Mouse (Mus musculus) kidney, embryonic 14.5 days (tissue): Measurements from ENCODE around the gene 4930426L09Rik. TPM values are rescaled to one million over a fixed set of nuclear protein-coding genes. Genes with fewer than 3 reads are reported as not detected.

Source experiments
- ATAC-seq: fragments of 200-750 bp; cut with Nextera tagmentation; 2 replicates; pipeline ENCODE4 v1.8.0; 2017; ENCODE audit warnings: moderate number of reproducible peaks, mild to moderate bottlenecking, moderate TSS enrichment, moderate library complexity; ENCODE audit not compliant: low FRiP score, low TSS enrichment
- H3K27ac ChIP-seq: fragments of 300-500 bp; sonication (generic); 2 replicates; pipeline ENCODE4 v1.5.1; 2014; ENCODE audit warnings: low read depth, mild to moderate bottlenecking, low read length, moderate library complexity, mixed read lengths
- H3K27me3 ChIP-seq: fragments of 300-500 bp; sonication (generic); 2 replicates; pipeline ENCODE4 v1.6.1; 2014; ENCODE audit warnings: mild to moderate bottlenecking, low read length; ENCODE audit not compliant: control insufficient read depth, insufficient read depth
- H3K36me3 ChIP-seq: fragments of 300-500 bp; sonication (generic); 2 replicates; pipeline ENCODE4 v1.6.1; 2014; ENCODE audit warnings: low read length, mixed read lengths; ENCODE audit not compliant: control insufficient read depth, insufficient read depth
- H3K4me1 ChIP-seq: fragments of 300-500 bp; sonication (generic); 2 replicates; pipeline ENCODE4 v1.6.1; 2014; ENCODE audit warnings: low read length, mixed read lengths; ENCODE audit not compliant: control insufficient read depth, insufficient read depth
- H3K4me2 ChIP-seq: fragments of 300-500 bp; sonication (generic); replicated peaks from 2 replicates; pipeline ENCODE4 v1.6.1; 2014; ENCODE audit warnings: low read depth, mild to moderate bottlenecking, low read length
- H3K4me3 ChIP-seq: fragments of 300-500 bp; sonication (generic); 2 replicates; pipeline ENCODE4 v1.5.1; 2014; ENCODE audit warnings: mild to moderate bottlenecking, low read length
- H3K9ac ChIP-seq: fragments of 300-500 bp; sonication (generic); 2 replicates; pipeline ENCODE4 v1.6.1; 2014; ENCODE audit warnings: low read depth, mild to moderate bottlenecking, low read length, moderate library complexity
- H3K9me3 ChIP-seq: fragments of 300-500 bp; sonication (generic); 2 replicates; pipeline ENCODE4 v1.6.1; 2016; ENCODE audit warnings: low read length; ENCODE audit not compliant: control insufficient read depth
- WGBS: fragments of 180-500 bp; shearing (Covaris S2); extraction: QIAGEN DNeasy Blood & Tissue Kit; methylation state at CpG from one replicate; pipeline ENCODE4 v1.1.7; 2014; 5-methylcytosine and 5-hydroxymethylcytosine counted together
- polyA plus RNA-seq: library from polyadenylated mRNA; unstranded; fragments of >200 nt; fragmentation: Nextera tagmentation; extraction: Ambion mirVana; gene quantifications from 2 replicates; pipeline ENCODE4 v1.2.1, GENCODE M21; 2014

The 4930426L09Rik gene
- 0.21 and 0.47 TPM in 2 replicates for polyA plus RNA-seq

DNA sequence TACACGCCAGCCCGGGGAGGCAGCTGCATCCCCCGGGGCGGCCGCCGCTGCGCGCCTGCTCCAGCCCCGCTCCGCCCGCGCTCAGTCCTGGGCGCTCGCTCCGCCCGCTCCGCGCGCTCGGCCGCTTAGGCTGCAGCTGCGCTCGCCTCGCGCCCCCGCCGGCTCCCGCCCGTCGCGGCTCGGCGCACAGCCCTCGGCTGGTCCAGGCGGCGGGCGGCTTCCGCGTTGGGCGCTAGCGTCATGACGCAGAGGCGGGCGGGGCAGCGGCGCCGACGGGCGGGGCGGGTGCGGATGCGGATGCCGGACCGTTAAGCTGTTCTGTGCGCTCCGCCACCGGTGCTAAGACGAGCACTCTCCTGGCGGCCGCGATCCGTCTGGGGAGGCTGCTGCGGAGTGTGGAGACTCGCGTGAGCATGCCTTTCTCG lies at the start of gene 4930426L09Rik, which contains the start of gene Pip4k2a:
4930426L09Rik (plus strand) TSS at position 290 of the 425 bp plus-strand sequence.
Pip4k2a (minus strand) TSS at position 73 of the 425 bp plus-strand sequence.
- Histone ChIP-seq H3K27ac (peak within 1 kb of the TSS; percentile 88), H3K27me3 (no peaks in the 10 kb centered on the region), H3K4me3 (peak within 1 kb of the TSS; percentile 83), H3K4me1 (peaks cover 16% of the 10 kb centered on the region; the same call in 1 of the 2 replicates), H3K4me2 (peak within 1 kb of the TSS; percentile 90), H3K36me3 (no peaks in the 10 kb centered on the region), H3K9ac (peak within 1 kb of the TSS; percentile 69), H3K9me3 (no peaks in the 10 kb centered on the region)
- under 1% methylated on average over 59 of the region's 66 CpGs for WGBS
- ATAC-seq, result peak; percentile 98

DNA sequence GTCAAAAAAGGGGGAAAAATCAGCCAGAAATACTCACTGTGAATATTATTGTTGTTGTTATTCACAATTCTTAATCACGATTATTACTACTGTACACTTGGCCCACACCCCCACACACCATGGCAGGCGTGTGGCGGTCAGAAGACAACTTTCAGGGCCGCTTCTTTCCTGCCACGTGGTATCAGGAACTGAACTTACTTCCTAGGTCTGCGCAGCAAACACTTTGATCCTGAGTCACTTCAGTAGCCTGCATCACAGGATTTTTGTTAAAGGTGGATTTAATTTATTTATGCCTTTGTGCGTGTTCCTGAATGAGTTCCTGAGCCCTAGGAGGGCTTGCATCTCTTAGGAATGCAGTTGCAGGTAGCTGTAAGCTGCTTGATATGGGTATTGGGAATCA lies 49.4 kb upstream of the 4930426L09Rik start:
- ATAC-seq, result no peak
- no peaks in the 10 kb centered on the region for H3K27me3 ChIP-seq
- WGBS, result 72% methylated on average over 7 of the region's 7 CpGs

GRCm38 (mm10) chr2:18950758-18951157 lies 47.4 kb upstream of the 4930426L09Rik start:
- Histone ChIP-seq H3K4me1 (peaks cover 22% of the 10 kb centered on the region), H3K4me3 (no peak overlapping the region), H3K4me2 (no peak overlapping the region), H3K36me3 (no peaks in the 10 kb centered on the region), H3K27ac (no peak overlapping the region), H3K9ac (no peak overlapping the region), H3K9me3 (no peaks in the 10 kb centered on the region), H3K27me3 (no peaks in the 10 kb centered on the region)
- WGBS, result 70% methylated on average over 2 of the region's 2 CpGs
- ATAC-seq, result no peak

More for the DNA sequence above, 49.4 kb upstream of the 4930426L09Rik start:
- Histone ChIP-seq H3K9me3 (no peaks in the 10 kb centered on the region), H3K4me3 (no peak overlapping the region), H3K27ac (no peak overlapping the region), H3K4me1 (peaks cover 19% of the 10 kb centered on the region), H3K4me2 (no peak overlapping the region), H3K9ac (no peak overlapping the region), H3K36me3 (no peaks in the 10 kb centered on the region)

GRCm38 (mm10) chr2:18952102-18952673 lies 46.0 kb upstream of the 4930426L09Rik start:
- 32% methylated on average over 7 of the region's 7 CpGs for WGBS

DNA sequence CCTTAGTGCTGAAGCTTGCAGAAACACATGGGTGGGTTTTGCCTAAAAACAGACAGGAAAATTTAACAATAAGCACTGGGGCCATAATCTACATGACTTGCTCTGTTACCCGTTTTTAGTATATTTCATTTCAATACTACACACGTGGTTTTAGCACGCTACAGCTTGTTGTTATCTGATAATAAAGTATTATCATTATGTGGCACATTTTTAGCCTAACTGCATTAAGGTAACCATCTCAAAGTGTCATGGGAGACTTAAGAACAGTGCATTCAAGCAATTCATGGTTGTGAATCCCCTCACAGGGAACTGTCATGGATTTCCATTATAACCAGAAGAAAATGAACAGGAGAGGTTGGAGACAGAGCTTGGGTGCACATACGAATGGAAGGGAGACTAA lies 43.7 kb upstream of the 4930426L09Rik start:
- no peak overlapping the region for H3K27ac ChIP-seq
- no peak for ATAC-seq
- no peaks in the 10 kb centered on the region for H3K36me3 ChIP-seq
- H3K4me3 ChIP-seq, result no peak overlapping the region
- no peaks in the 10 kb centered on the region for H3K9me3 ChIP-seq
- no peak overlapping the region for H3K9ac ChIP-seq
- 85% methylated on average over 4 of the region's 4 CpGs for WGBS
- no peaks in the 10 kb centered on the region for H3K27me3 ChIP-seq
- H3K4me1 ChIP-seq, result peaks cover 30% of the 10 kb centered on the region
- H3K4me2 ChIP-seq, result no peak overlapping the region

More at GRCm38 (mm10) chr2:18952102-18952673, 46.0 kb upstream of the 4930426L09Rik start:
- no peak overlapping the region for H3K4me3 ChIP-seq
- H3K27me3 ChIP-seq, result no peaks in the 10 kb centered on the region
- no peaks in the 10 kb centered on the region for H3K9me3 ChIP-seq
- H3K4me1 ChIP-seq, result peaks cover 25% of the 10 kb centered on the region
- peak overlapping the region; percentile 12; the same call in 1 of the 2 replicates for H3K4me2 ChIP-seq
- H3K9ac ChIP-seq, result no peak overlapping the region
- no peak for ATAC-seq
- no peaks in the 10 kb centered on the region for H3K36me3 ChIP-seq
- H3K27ac ChIP-seq, result peak overlapping the region; percentile 51; the same call in 1 of the 2 replicates

GRCm38 (mm10) chr2:18955022-18955421 lies 43.1 kb upstream of the 4930426L09Rik start:
- ATAC-seq, result no peak
- H3K4me2 ChIP-seq, result no peak overlapping the region
- no peak overlapping the region for H3K27ac ChIP-seq
- H3K36me3 ChIP-seq, result no peaks in the 10 kb centered on the region
- peaks cover 30% of the 10 kb centered on the region for H3K4me1 ChIP-seq
- WGBS, result 33% methylated on average over 4 of the region's 4 CpGs
- H3K9me3 ChIP-seq, result no peaks in the 10 kb centered on the region
- H3K4me3 ChIP-seq, result no peak overlapping the region
- H3K9ac ChIP-seq, result no peak overlapping the region
- no peaks in the 10 kb centered on the region for H3K27me3 ChIP-seq

GRCm38 (mm10) chr2:18955671-18956070 lies 42.5 kb upstream of the 4930426L09Rik start:
- Histone ChIP-seq H3K9me3 (no peaks in the 10 kb centered on the region), H3K9ac (no peak overlapping the region), H3K4me3 (no peak overlapping the region), H3K27ac (no peak overlapping the region), H3K36me3 (no peaks in the 10 kb centered on the region), H3K27me3 (no peaks in the 10 kb centered on the region), H3K4me1 (peaks cover 30% of the 10 kb centered on the region), H3K4me2 (no peak overlapping the region)
- 87% methylated on average over 13 of the region's 13 CpGs for WGBS
- ATAC-seq, result no peak

- no peak for ATAC-seq
- H3K36me3 ChIP-seq, result no peaks in the 10 kb centered on the region
- H3K4me2 ChIP-seq, result no peak overlapping the region
- H3K9ac ChIP-seq, result no peak overlapping the region
- no peak overlapping the region for H3K4me3 ChIP-seq
- no peaks in the 10 kb centered on the region for H3K9me3 ChIP-seq
- H3K4me1 ChIP-seq, result peaks cover 30% of the 10 kb centered on the region
- no peak overlapping the region for H3K27ac ChIP-seq
- 73% methylated on average over 3 of the region's 3 CpGs for WGBS
- H3K27me3 ChIP-seq, result no peaks in the 10 kb centered on the region
Observed at GRCm38 (mm10) chr2:18956424-18956823, 41.7 kb upstream of the 4930426L09Rik start.

- 65% methylated on average over 7 of the region's 7 CpGs for WGBS
- Histone ChIP-seq H3K9ac (no peak overlapping the region), H3K27ac (no peak overlapping the region), H3K27me3 (no peaks in the 10 kb centered on the region), H3K4me2 (no peak overlapping the region), H3K4me3 (no peak overlapping the region), H3K4me1 (peaks cover 29% of the 10 kb centered on the region), H3K36me3 (no peaks in the 10 kb centered on the region), H3K9me3 (no peaks in the 10 kb centered on the region)
- no peak for ATAC-seq
Observed at GRCm38 (mm10) chr2:18956945-18957344, 41.2 kb upstream of the 4930426L09Rik start.
